Mouse (Mus musculus): Measurements from ENCODE around the gene Ttc25. TPM values are rescaled to one million over a fixed set of nuclear protein-coding genes. Genes with fewer than 3 reads are reported as not detected.

Ttc25 gene
- polyA plus RNA-seq, 1 experiment from 2014 or later: 1.5 TPM

DNA sequence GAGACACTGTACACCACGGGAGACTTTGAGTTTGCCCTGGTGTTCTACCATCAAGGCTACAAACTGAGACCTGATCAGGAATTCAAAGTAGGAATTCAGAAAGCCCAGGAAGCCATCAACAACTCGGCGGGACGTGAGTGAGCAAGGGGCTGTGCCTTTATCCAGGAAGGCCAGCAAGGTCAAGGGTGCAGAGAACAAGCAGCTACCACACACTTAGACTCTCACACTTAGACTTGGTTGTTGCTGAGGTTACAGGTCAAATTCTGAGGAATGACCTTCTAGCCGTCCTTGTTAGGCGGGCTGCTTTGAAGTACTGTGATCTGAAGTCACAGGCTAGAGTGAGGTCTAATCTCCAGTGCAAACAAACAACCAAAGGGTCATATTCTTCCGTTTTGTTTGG is 14.1 kb downstream of the Ttc25 start:
- H3K4me3 ChIP-seq: no peak overlapping the region
- no peaks in the 10 kb centered on the region for H3K36me3 ChIP-seq
- no peaks in the 10 kb centered on the region for H3K9me3 ChIP-seq
- no peaks in the 10 kb centered on the region for H3K27me3 ChIP-seq (replicated peaks)
- ATAC-seq (ENCODE audit: low FRiP score, low read depth): no peak
- no peak overlapping the region for H3K4me2 ChIP-seq (replicated peaks)
- H3K27ac ChIP-seq: no peak overlapping the region
- 0 out of 2 replicates have a peak, but pooled peaks cover 3% of the 10 kb centered on the region for H3K4me1 ChIP-seq
- 53% methylated on average over 7 of the region's 7 CpGs for WGBS
- H3K9ac ChIP-seq: no peak overlapping the region

DNA sequence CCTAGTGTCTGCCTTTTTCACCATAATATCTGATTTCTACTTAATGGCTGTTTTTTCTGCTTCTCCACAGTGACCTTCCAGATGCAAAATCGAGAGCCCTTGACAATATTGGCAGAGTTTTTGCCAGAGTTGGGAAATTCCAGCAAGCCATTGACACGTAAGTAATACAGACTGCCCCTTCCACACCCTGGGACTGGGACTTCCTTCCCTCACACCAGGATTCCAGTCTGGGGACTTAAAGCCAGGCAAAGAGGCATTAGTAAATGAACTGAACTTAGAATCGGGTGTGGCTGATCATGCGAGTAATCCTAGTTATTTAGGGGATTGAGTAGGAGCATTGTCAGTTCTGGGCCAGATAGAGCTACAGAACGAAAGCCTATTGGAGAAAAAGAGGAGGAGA is 16.3 kb downstream of the Ttc25 start:
- Histone ChIP-seq H3K4me1 (no peaks in the 10 kb centered on the region), H3K27me3 (replicated peaks) (no peaks in the 10 kb centered on the region), H3K9ac (no peak overlapping the region), H3K27ac (no peak overlapping the region), H3K4me3 (no peak overlapping the region), H3K36me3 (no peaks in the 10 kb centered on the region), H3K4me2 (replicated peaks) (no peak overlapping the region), H3K9me3 (no peaks in the 10 kb centered on the region)
- ATAC-seq (ENCODE audit: low FRiP score, low read depth): no peak
- 59% methylated on average over 5 of the region's 5 CpGs for WGBS

DNA sequence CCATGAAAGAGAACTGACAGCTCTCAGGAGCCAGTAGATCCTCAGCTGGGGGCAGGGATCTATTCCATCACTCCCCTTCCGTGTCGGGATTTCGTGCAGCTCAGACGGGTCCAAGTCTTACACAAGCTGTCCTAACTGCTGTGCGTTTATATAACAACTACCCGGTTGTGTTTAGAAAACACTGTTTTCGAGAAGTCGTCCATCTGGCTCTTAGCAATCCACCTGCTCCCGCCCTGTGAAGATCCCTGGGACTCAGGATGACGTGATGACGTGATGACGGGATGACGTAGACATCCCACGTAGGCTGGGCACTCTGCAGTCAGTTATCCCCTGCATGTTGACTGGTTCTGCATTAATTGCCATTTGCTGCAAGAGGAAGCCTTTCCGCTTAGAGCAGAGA is 18.9 kb downstream of the Ttc25 start:
- no peak overlapping the region for H3K4me3 ChIP-seq
- WGBS: 82% methylated on average over 15 of the region's 15 CpGs
- ATAC-seq (ENCODE audit: low FRiP score, low read depth): no peak

DNA sequence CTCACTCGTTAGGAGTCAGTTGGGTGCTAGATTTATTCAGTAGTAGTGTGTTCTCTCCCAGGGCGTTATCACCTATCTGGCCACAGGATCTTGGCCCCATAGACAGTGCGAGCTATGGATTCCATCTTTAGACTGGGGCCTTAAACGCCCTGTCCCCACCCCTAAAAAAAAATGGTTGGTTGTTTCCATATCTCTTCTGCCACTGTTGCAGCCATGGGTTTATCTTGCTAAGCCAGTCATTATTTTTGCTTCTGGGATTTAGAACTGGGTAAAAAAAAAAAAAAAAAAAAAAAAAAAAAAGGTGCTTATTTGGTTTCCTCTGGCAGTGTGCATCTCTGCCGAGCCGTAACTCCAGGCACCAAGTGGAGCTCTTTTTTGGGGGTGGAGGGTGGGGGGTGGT is 19.3 kb downstream of the Ttc25 start:
- Histone ChIP-seq H3K27me3 (replicated peaks) (no peaks in the 10 kb centered on the region), H3K4me3 (no peak overlapping the region), H3K9me3 (no peaks in the 10 kb centered on the region), H3K4me1 (no peaks in the 10 kb centered on the region), H3K27ac (no peak overlapping the region), H3K9ac (no peak overlapping the region), H3K4me2 (replicated peaks) (no peak overlapping the region), H3K36me3 (no peaks in the 10 kb centered on the region)
- ATAC-seq (ENCODE audit: low FRiP score, low read depth): no peak
- 90% methylated on average over 6 of the region's 6 CpGs for WGBS

More for the DNA sequence above, 18.9 kb downstream of the Ttc25 start:
- H3K9ac ChIP-seq: no peak overlapping the region
- H3K27ac ChIP-seq: no peak overlapping the region
- no peaks in the 10 kb centered on the region for H3K36me3 ChIP-seq
- H3K9me3 ChIP-seq: no peaks in the 10 kb centered on the region
- no peak overlapping the region for H3K4me2 ChIP-seq (replicated peaks)
- H3K4me1 ChIP-seq: no peaks in the 10 kb centered on the region
- H3K27me3 ChIP-seq (replicated peaks): no peaks in the 10 kb centered on the region

DNA sequence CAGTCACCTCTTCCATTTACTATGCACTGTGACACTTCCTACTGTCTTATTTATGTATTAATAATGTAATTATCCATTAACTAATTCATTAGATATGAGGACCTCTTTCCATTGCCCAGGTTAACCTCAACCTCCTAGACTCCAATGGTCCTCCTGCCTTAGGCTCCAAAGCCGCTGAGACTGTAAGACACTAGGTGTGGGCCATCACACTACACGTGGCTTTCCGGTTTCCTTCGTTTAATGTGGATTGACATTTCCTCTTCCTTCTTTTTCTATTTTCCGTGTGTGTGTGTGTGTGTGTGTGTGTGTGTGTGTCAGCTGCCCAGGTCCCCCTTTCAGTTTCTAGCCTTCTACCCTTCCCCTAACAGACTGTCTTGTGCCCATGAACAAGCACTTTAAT is 21.8 kb downstream of the Ttc25 start:
- H3K9ac ChIP-seq: no peak overlapping the region
- H3K4me3 ChIP-seq: no peak overlapping the region
- H3K27me3 ChIP-seq (replicated peaks): peaks cover 4% of the 10 kb centered on the region; the same call in 1 of the 2 replicates
- no peak overlapping the region for H3K27ac ChIP-seq
- 0 out of 2 replicates have a peak, but pooled peaks cover 8% of the 10 kb centered on the region for H3K4me1 ChIP-seq
- WGBS: 79% methylated on average over 5 of the region's 5 CpGs
- no peaks in the 10 kb centered on the region for H3K36me3 ChIP-seq
- no peak overlapping the region for H3K4me2 ChIP-seq (replicated peaks)
- H3K9me3 ChIP-seq: no peaks in the 10 kb centered on the region
- no peak for ATAC-seq (ENCODE audit: low FRiP score, low read depth)

DNA sequence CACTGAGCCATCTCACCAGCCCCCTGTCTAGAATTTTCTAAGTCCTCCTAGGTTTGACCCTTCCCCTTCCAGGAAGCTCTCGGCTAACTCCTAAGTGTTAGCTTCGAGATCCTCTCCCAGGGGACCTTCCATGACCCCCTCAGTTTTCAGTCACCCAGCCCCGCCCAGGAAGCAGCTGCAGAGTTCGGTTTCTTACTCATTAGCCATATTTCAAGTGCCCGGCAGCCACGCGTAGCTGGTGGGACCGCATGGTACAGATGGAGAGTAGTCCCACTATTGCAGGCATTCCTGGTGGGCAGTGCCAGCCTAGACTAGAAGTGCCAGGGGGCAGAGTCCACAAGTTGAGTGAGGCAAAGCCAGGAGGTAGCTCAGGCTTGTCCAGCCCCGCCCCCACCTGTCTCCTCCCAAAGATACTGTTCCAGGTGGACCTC is 22.4 kb downstream of the Ttc25 start:
- Histone ChIP-seq H3K4me3 (no peak overlapping the region), H3K4me2 (replicated peaks) (no peak overlapping the region), H3K4me1 (0 out of 2 replicates have a peak, but pooled peaks cover 8% of the 10 kb centered on the region), H3K9me3 (no peaks in the 10 kb centered on the region), H3K9ac (no peak overlapping the region), H3K36me3 (no peaks in the 10 kb centered on the region), H3K27ac (no peak overlapping the region), H3K27me3 (replicated peaks) (peaks cover 4% of the 10 kb centered on the region; the same call in 1 of the 2 replicates)
- no peak for ATAC-seq (ENCODE audit: low FRiP score, low read depth)
- WGBS: 65% methylated on average over 9 of the region's 9 CpGs

DNA sequence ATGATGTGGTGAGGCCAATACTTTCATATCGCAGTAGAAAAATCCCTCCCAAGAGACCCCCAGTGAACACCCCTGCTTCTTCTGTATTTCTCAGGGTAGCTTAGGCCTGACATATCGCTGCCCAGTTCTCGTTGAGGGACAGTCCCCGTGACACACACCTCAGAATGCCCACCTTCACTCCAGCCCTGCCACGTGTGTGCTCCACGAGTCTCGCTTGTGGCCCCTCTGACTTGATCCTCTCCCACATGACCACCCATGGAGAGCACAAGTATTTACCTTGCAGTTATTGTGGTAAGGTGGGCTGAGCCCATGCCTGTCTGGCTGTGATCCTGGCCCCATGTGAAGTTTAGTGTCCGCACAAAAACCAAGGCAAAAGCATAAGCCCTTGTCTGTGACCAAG is 23.3 kb downstream of the Ttc25 start:
- no peak overlapping the region for H3K4me3 ChIP-seq
- H3K4me2 ChIP-seq (replicated peaks): no peak overlapping the region
- H3K27ac ChIP-seq: no peak overlapping the region
- no peaks in the 10 kb centered on the region for H3K36me3 ChIP-seq
- H3K4me1 ChIP-seq: 0 out of 2 replicates have a peak, but pooled peaks cover 8% of the 10 kb centered on the region
- no peaks in the 10 kb centered on the region for H3K9me3 ChIP-seq
- ATAC-seq (ENCODE audit: low FRiP score, low read depth): no peak
- no peak overlapping the region for H3K9ac ChIP-seq
- WGBS: 88% methylated on average over 8 of the region's 8 CpGs
- peaks cover 4% of the 10 kb centered on the region; the same call in 1 of the 2 replicates for H3K27me3 ChIP-seq (replicated peaks)

DNA sequence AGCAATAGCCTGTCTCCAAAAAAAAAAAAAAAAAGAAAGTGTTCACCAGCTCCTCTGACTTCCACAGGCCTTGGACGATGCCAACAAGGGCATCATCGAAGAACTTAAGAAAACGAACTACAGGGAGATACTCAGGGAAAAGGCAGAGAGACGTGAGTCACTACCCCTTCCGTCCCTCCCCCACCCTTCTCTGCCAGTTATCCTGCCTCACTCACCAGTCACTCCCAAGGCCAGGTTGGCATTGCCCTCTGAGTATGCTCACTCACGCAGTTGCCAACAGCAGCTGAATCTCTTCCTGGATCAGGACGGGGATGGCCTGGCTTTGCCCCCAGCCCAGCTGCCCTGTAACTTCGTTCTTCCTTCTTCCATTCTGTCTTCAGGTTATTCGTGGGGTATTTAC is 24.4 kb downstream of the Ttc25 start:
- Histone ChIP-seq H3K9me3 (no peaks in the 10 kb centered on the region), H3K9ac (no peak overlapping the region), H3K27ac (no peak overlapping the region), H3K4me2 (replicated peaks) (no peak overlapping the region), H3K36me3 (no peaks in the 10 kb centered on the region), H3K4me1 (0 out of 2 replicates have a peak, but pooled peaks cover 10% of the 10 kb centered on the region), H3K4me3 (no peak overlapping the region), H3K27me3 (replicated peaks) (peaks cover 4% of the 10 kb centered on the region; the same call in 1 of the 2 replicates)
- no peak for ATAC-seq (ENCODE audit: low FRiP score, low read depth)
- 67% methylated on average over 9 of the region's 9 CpGs for WGBS

DNA sequence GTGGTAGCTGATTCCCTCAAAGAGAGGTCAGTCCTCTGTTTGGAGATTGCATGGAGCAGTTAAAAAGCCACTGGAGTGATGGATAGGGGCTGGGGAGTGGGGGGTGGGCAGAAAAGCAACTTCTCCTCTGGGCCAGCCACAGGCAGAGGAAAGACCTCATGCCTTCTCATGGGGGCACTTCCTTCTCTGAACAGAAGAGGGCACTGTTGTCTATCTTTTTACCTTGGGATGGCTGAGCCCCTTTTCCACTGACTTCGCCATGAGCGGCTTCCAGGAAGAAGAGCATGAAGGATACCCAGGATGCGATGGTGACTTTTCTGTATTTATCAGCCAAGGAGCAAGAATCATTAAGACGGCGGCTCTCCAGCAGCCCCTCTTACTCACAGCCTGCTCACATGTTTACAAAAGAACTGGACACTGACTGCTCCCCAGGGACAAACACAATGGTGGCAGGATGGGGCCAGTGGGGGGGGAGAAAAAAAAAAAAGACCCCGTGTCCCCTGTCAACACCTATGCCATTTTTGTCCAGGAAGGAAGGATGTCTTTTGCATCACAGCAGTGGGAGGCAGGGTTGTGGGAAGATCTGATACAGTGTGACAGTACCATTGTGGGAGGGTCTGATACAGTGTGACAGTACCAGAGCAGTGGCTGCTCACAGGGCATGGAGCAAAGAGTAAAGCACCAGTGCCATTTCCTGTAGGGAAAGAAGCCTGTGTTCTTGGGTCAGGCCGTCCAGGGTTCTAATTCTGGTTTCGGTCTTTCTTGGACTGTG is 25.2 kb downstream of the Ttc25 start:
- ATAC-seq (ENCODE audit: low FRiP score, low read depth): peak; percentile 37; the same call in 1 of the 2 replicates
- Histone ChIP-seq H3K9me3 (no peaks in the 10 kb centered on the region), H3K4me1 (peaks cover 18% of the 10 kb centered on the region), H3K4me3 (no peak overlapping the region; the same call in 1 of the 2 replicates), H3K27ac (no peak overlapping the region), H3K9ac (0 out of 2 replicates have a peak overlapping the region, but pooled peaks have one; percentile 14), H3K27me3 (replicated peaks) (peaks cover 4% of the 10 kb centered on the region; the same call in 1 of the 2 replicates), H3K36me3 (no peaks in the 10 kb centered on the region), H3K4me2 (replicated peaks) (peak overlapping the region; percentile 60)
- WGBS: 12% methylated on average over 8 of the region's 8 CpGs

DNA sequence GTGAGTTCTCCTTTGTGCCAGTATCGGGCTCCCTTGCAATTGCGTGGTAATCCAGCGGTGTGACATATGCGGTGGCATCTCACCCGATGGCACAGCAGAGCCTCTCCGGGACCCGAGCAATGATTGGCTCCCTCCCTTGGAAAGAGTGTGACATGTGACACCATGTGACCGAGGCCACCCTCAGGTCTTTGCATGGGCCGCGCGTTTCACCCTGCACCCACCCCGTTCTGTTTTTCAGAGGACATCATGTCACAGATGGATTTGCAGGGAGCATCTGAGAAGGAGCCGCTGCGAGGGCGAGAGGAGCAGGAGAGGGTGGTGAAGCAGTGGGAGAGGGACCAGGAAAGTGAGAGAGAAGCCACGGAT is 25.8 kb downstream of the Ttc25 start:
- peaks cover 24% of the 10 kb centered on the region for H3K4me1 ChIP-seq
- H3K4me3 ChIP-seq: no peak overlapping the region; the same call in 1 of the 2 replicates
- no peaks in the 10 kb centered on the region for H3K9me3 ChIP-seq
- H3K9ac ChIP-seq: 0 out of 2 replicates have a peak overlapping the region, but pooled peaks have one; percentile 14
- H3K27ac ChIP-seq: no peak overlapping the region
- H3K27me3 ChIP-seq (replicated peaks): peaks cover 4% of the 10 kb centered on the region; the same call in 1 of the 2 replicates
- peak overlapping the region; percentile 60 for H3K4me2 ChIP-seq (replicated peaks)
- no peak for ATAC-seq (ENCODE audit: low FRiP score, low read depth)
- 12% methylated on average over 16 of the region's 16 CpGs for WGBS
- H3K36me3 ChIP-seq: no peaks in the 10 kb centered on the region

DNA sequence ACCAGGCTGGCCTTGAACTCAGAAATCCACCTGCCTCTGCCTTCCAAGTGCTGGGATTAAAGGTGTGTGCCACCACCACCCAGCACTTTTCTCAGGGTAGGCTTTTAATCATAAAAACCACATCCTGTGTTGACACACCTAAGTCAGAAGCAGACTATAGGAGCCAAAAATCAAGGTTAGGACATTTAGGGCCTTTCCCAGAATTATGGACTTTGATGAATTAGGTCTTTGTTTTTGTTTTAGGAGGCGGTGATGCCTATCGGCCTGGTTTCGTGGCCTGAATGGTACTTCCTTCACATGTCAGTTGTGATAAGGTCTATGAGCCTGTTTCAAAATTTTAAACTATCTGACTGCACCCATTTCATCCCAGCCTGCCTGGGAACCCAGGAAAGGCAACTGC is 28.8 kb downstream of the Ttc25 start:
- Histone ChIP-seq H3K36me3 (peaks cover 6% of the 10 kb centered on the region), H3K27me3 (replicated peaks) (peaks cover 4% of the 10 kb centered on the region; the same call in 1 of the 2 replicates), H3K4me1 (peaks cover 24% of the 10 kb centered on the region), H3K27ac (no peak overlapping the region), H3K4me3 (peak overlapping the region; percentile 57; the same call in 1 of the 2 replicates), H3K9me3 (no peaks in the 10 kb centered on the region), H3K9ac (no peak overlapping the region), H3K4me2 (replicated peaks) (peak overlapping the region; percentile 93)
- 93% methylated on average over 3 of the region's 3 CpGs for WGBS
- no peak for ATAC-seq (ENCODE audit: low FRiP score, low read depth)

DNA sequence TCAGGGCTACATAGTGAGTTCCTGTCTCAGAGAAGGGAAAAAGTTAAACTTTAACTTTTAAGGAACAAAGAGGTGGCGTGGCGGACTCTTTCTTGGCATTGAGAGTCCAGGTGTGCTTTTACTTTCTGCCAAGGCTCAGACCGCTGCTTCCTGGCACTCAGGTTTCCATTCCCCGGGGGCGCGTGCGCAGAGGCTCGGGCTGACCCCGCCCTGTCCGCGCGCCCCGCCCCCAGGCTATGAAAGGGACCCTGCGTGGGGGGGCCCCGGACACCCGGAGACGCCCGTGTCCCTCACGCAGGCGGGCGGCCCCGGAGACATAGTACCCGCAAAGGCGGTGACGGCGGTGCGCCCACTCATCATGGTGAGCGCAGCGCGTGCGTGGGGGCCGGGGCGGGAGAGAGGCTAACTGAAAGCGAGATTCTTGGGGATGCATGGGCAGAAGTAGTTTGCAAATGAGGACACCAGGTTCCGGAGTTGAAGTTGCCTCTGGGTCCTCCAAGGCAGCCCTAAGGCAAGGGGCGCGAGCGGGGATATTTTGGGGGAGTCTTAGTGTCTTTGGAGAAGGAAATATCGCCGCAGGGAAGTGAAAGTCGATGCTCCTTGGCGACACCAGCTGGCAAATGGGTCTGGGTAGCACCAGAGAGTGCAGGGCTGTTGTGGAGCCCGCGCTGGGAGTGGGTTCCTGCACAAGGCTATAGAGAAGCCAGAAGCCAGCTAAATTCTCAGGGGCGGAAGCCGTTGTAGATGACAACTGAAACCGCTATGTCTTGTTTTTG is 29.5 kb downstream of the Ttc25 start, which contains the start of gene Cnp:
Gene Cnp (plus strand): TSS at position 197 of the 776 bp plus-strand sequence.
- H3K9me3 ChIP-seq: no peaks in the 10 kb centered on the region
- 3% methylated on average over 47 of the region's 47 CpGs for WGBS
- H3K4me1 ChIP-seq: peaks cover 24% of the 10 kb centered on the region
- H3K9ac ChIP-seq: peak within 1 kb of the TSS; percentile 70
- H3K27me3 ChIP-seq (replicated peaks): peaks cover 4% of the 10 kb centered on the region; the same call in 1 of the 2 replicates
- peak within 1 kb of the TSS; percentile 57 for H3K4me3 ChIP-seq
- peak within 1 kb of the TSS; percentile 93 for H3K4me2 ChIP-seq (replicated peaks)
- peaks cover 13% of the 10 kb centered on the region for H3K36me3 ChIP-seq
- peak; percentile 51; the same call in 1 of the 2 replicates for ATAC-seq (ENCODE audit: low FRiP score, low read depth)
- H3K27ac ChIP-seq: no peak within 1 kb of the TSS
